Mouse (Mus musculus): ENCODE results near the gene Sgip1. TPM values are rescaled to one million over a fixed set of nuclear protein-coding genes. Genes with fewer than 3 reads are reported as not detected.

Gene Sgip1
- polyA plus RNA-seq, 1 experiment, result 0.35 TPM

- TF ChIP-seq POLR2A (IDR thresholded peaks at IDR 0.05; ENCODE audit: low read depth, low read length) (no peak), CTCF (IDR thresholded peaks at IDR 0.05; ENCODE audit: extremely low read depth, insufficient read length, insufficient replicate concordance, low read depth, low read length) (no peak)
- H3K4me3 ChIP-seq (ENCODE audit: low read depth, low read length), result no peak overlapping the region
- no peak overlapping the region for H3K27ac ChIP-seq (ENCODE audit: insufficient read depth, low read depth, low read length)
- no peaks in the 10 kb centered on the region for H3K36me3 ChIP-seq (ENCODE audit: control insufficient read depth, insufficient read depth, low read length)
- H3K4me1 ChIP-seq (ENCODE audit: control insufficient read depth, insufficient read depth, insufficient read length, low read length), result no peaks in the 10 kb centered on the region
- H3K27me3 ChIP-seq (ENCODE audit: control insufficient read depth, insufficient read depth, low read length), result no peaks in the 10 kb centered on the region
- 71% methylated on average over 4 of the region's 4 CpGs for WGBS
Observed at GRCm38 (mm10) chr4:102987325-102987724, 246.2 kb downstream of the Sgip1 start.

- no peaks in the 10 kb centered on the region for H3K4me1 ChIP-seq (ENCODE audit: control insufficient read depth, insufficient read depth, insufficient read length, low read length)
- no peak overlapping the region for H3K27ac ChIP-seq (ENCODE audit: insufficient read depth, low read depth, low read length)
- no peak for TF ChIP-seq POLR2A (IDR thresholded peaks at IDR 0.05; ENCODE audit: low read depth, low read length)
- TF ChIP-seq CTCF (IDR thresholded peaks at IDR 0.05; ENCODE audit: extremely low read depth, insufficient read length, insufficient replicate concordance, low read depth, low read length), result no peak
- no peaks in the 10 kb centered on the region for H3K27me3 ChIP-seq (ENCODE audit: control insufficient read depth, insufficient read depth, low read length)
- H3K4me3 ChIP-seq (ENCODE audit: low read depth, low read length), result no peak overlapping the region
- no peaks in the 10 kb centered on the region for H3K36me3 ChIP-seq (ENCODE audit: control insufficient read depth, insufficient read depth, low read length)
- 62% methylated on average over 2 of the region's 2 CpGs for WGBS
Observed at GRCm38 (mm10) chr4:102987756-102988155, 246.7 kb downstream of the Sgip1 start.

- no peaks in the 10 kb centered on the region for H3K27me3 ChIP-seq (ENCODE audit: control insufficient read depth, insufficient read depth, low read length)
- H3K36me3 ChIP-seq (ENCODE audit: control insufficient read depth, insufficient read depth, low read length), result no peaks in the 10 kb centered on the region
- WGBS, result 77% methylated on average over 6 of the region's 6 CpGs
- H3K4me1 ChIP-seq (ENCODE audit: control insufficient read depth, insufficient read depth, insufficient read length, low read length), result no peaks in the 10 kb centered on the region
- no peak overlapping the region for H3K27ac ChIP-seq (ENCODE audit: insufficient read depth, low read depth, low read length)
- TF ChIP-seq POLR2A (IDR thresholded peaks at IDR 0.05; ENCODE audit: low read depth, low read length) (no peak), CTCF (IDR thresholded peaks at IDR 0.05; ENCODE audit: extremely low read depth, insufficient read length, insufficient replicate concordance, low read depth, low read length) (no peak)
- H3K4me3 ChIP-seq (ENCODE audit: low read depth, low read length), result no peak overlapping the region
Observed at GRCm38 (mm10) chr4:102988526-102988925, 247.4 kb downstream of the Sgip1 start.

GRCm38 (mm10) chr4:102989391-102989790, 248.3 kb downstream of the Sgip1 start:
- no peak for TF ChIP-seq POLR2A (IDR thresholded peaks at IDR 0.05; ENCODE audit: low read depth, low read length)
- WGBS, result 77% methylated on average over 5 of the region's 5 CpGs
- H3K27me3 ChIP-seq (ENCODE audit: control insufficient read depth, insufficient read depth, low read length), result no peaks in the 10 kb centered on the region
- no peaks in the 10 kb centered on the region for H3K36me3 ChIP-seq (ENCODE audit: control insufficient read depth, insufficient read depth, low read length)
- H3K27ac ChIP-seq (ENCODE audit: insufficient read depth, low read depth, low read length), result no peak overlapping the region
- no peaks in the 10 kb centered on the region for H3K4me1 ChIP-seq (ENCODE audit: control insufficient read depth, insufficient read depth, insufficient read length, low read length)
- H3K4me3 ChIP-seq (ENCODE audit: low read depth, low read length), result no peak overlapping the region

GRCm38 (mm10) chr4:102990016-102990415, 248.9 kb downstream of the Sgip1 start:
- H3K27ac ChIP-seq (ENCODE audit: insufficient read depth, low read depth, low read length), result no peak overlapping the region
- no peaks in the 10 kb centered on the region for H3K27me3 ChIP-seq (ENCODE audit: control insufficient read depth, insufficient read depth, low read length)
- no peak overlapping the region for H3K4me3 ChIP-seq (ENCODE audit: low read depth, low read length)
- WGBS, result 76% methylated on average over 4 of the region's 4 CpGs
- no peak for TF ChIP-seq CTCF (IDR thresholded peaks at IDR 0.05; ENCODE audit: extremely low read depth, insufficient read length, insufficient replicate concordance, low read depth, low read length)
- H3K36me3 ChIP-seq (ENCODE audit: control insufficient read depth, insufficient read depth, low read length), result no peaks in the 10 kb centered on the region
- H3K4me1 ChIP-seq (ENCODE audit: control insufficient read depth, insufficient read depth, insufficient read length, low read length), result no peaks in the 10 kb centered on the region

- Histone ChIP-seq H3K27ac (ENCODE audit: insufficient read depth, low read depth, low read length) (no peak overlapping the region), H3K4me1 (ENCODE audit: control insufficient read depth, insufficient read depth, insufficient read length, low read length) (no peaks in the 10 kb centered on the region), H3K27me3 (ENCODE audit: control insufficient read depth, insufficient read depth, low read length) (no peaks in the 10 kb centered on the region), H3K4me3 (ENCODE audit: low read depth, low read length) (no peak overlapping the region), H3K36me3 (ENCODE audit: control insufficient read depth, insufficient read depth, low read length) (no peaks in the 10 kb centered on the region)
- 76% methylated on average over 11 of the region's 11 CpGs for WGBS
- TF ChIP-seq POLR2A (IDR thresholded peaks at IDR 0.05; ENCODE audit: low read depth, low read length) (no peak), CTCF (IDR thresholded peaks at IDR 0.05; ENCODE audit: extremely low read depth, insufficient read length, insufficient replicate concordance, low read depth, low read length) (no peak)
Observed at GRCm38 (mm10) chr4:102990595-102991340, 249.7 kb downstream of the Sgip1 start.

- Histone ChIP-seq H3K4me3 (ENCODE audit: low read depth, low read length) (no peak overlapping the region), H3K36me3 (ENCODE audit: control insufficient read depth, insufficient read depth, low read length) (no peaks in the 10 kb centered on the region), H3K4me1 (ENCODE audit: control insufficient read depth, insufficient read depth, insufficient read length, low read length) (no peaks in the 10 kb centered on the region), H3K27me3 (ENCODE audit: control insufficient read depth, insufficient read depth, low read length) (no peaks in the 10 kb centered on the region), H3K27ac (ENCODE audit: insufficient read depth, low read depth, low read length) (no peak overlapping the region)
- TF ChIP-seq CTCF (IDR thresholded peaks at IDR 0.05; ENCODE audit: extremely low read depth, insufficient read length, insufficient replicate concordance, low read depth, low read length) (no peak), POLR2A (IDR thresholded peaks at IDR 0.05; ENCODE audit: low read depth, low read length) (no peak)
- 91% methylated on average over 3 of the region's 3 CpGs for WGBS
Observed at GRCm38 (mm10) chr4:102991685-102992084, 250.6 kb downstream of the Sgip1 start.

Data from small intestine, adult 2 months (tissue).